Mouse (Mus musculus): ENCODE measurements around the gene Nr2e3. TPM values are rescaled to one million over a fixed set of nuclear protein-coding genes. Genes with fewer than 3 reads are reported as not detected.
"Not testable (repeated sequence)": the region's sequence is repeated elsewhere in the genome, so short reads cannot be mapped to it uniquely, and the experiment has no call there.

The Nr2e3 gene
- polyA plus RNA-seq, 1 experiment from 2014 or later = not detected

DNA sequence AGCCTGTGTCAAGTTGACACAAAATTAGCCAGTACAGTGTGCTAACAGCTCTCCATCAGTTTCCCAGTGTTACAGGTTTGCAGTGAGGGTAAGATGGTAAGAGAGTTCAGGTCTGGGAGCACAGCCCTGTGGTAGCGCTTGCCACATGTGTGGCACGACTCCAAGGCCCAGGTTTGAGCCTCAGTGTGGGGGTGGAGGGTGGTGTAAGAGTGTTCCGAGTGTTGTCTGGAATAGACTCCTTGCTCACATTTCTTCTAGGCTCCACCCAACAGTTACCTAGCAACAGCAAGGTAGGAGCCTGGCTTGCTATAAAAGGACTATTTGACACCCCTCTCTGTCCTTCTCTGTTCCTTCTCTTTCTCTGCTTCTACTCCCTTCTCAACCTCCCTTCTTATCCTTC lies 3.9 kb upstream of the Nr2e3 start:
- no peaks in the 10 kb centered on the region for H3K4me1 ChIP-seq (replicated peaks)
- H3K27ac ChIP-seq = no peak overlapping the region
- H3K36me3 ChIP-seq = no peaks in the 10 kb centered on the region
- WGBS (ENCODE audit: insufficient replicate concordance) = 64% methylated on average over 3 of the region's 3 CpGs
- no peaks in the 10 kb centered on the region; the same call in 1 of the 2 replicates for H3K27me3 ChIP-seq
- H3K9ac ChIP-seq = no peak overlapping the region
- no peak overlapping the region for H3K4me3 ChIP-seq (replicated peaks)
- no peaks in the 10 kb centered on the region for H3K9me3 ChIP-seq (replicated peaks)
- ATAC-seq (ENCODE audit: low read depth) (no peak), DNase-seq (no peak)
- H3K4me2 ChIP-seq = no peak overlapping the region

DNA sequence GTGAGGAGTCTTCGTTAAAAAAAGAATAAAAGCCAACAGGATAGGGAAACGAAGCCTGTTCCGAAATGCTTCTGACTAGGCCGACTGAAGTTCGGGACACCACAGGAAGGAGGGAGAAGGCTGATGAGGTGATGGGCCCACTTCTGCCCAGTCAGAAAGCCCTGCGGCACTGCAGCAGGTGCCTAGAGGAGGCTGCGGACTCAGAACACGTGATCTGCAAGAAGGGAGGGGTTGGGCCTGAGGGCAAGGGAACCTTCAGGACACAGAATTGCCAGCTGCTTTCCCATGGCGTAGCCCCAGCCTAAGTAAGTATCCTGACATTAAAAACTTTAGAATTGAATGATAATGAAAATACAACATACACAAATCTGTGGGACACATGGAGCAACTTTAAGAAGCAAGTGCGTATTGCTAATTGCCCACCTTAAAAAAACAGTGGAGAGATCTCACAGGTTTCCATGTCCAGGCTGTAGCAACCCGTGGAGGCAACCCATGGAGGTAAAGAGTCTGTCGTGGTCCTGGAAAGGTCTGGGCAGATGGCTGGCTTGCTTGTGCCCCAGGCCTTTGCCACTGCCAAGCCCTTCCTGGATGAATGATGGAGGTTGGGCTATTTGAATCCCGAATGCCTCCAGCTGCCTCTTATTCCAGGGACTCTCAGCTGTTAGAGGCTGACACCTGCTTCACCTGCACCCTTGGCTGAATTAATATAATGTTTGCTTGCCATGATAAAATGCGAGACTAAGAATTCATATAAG lies 919 bp upstream of the Nr2e3 start:
- no peak overlapping the region for H3K9ac ChIP-seq
- no peak overlapping the region for H3K27ac ChIP-seq
- WGBS (ENCODE audit: insufficient replicate concordance) = 68% methylated on average over 14 of the region's 14 CpGs
- H3K27me3 ChIP-seq = no peaks in the 10 kb centered on the region; the same call in 1 of the 2 replicates
- H3K4me3 ChIP-seq (replicated peaks) = no peak overlapping the region
- no peak overlapping the region for H3K4me2 ChIP-seq
- no peaks in the 10 kb centered on the region for H3K9me3 ChIP-seq (replicated peaks)
- no peak for ATAC-seq (ENCODE audit: low read depth)
- no peak for DNase-seq
- no peaks in the 10 kb centered on the region for H3K36me3 ChIP-seq
- no peaks in the 10 kb centered on the region for H3K4me1 ChIP-seq (replicated peaks)

DNA sequence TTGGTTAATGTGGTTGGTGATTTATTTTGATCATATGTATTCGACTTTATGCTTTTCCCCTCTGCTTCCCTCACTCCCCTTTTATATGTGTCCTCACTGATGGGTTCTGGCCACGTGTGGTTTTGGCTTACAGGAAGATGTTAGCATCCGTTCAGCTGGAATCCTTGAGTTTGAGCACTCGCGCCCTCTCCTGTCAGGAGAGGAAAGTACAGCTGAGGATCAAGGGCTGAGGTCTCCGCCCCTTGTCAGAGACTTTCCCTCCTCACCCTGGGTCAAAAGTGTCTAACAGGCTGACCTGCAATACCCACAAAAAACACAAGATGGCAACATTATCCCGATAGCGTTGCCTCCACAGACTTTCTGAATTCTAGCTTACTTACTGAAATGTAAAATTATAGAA lies 1.2 kb downstream of the Nr2e3 start:
- 3% methylated on average over 8 of the region's 8 CpGs for WGBS (ENCODE audit: insufficient replicate concordance)
- Histone ChIP-seq H3K27me3 (no peaks in the 10 kb centered on the region), H3K4me2 (no peak overlapping the region), H3K4me3 (replicated peaks) (no peak overlapping the region), H3K9ac (no peak overlapping the region), H3K4me1 (replicated peaks) (peaks cover under 1% of the 10 kb centered on the region; the same call in 1 of the 2 replicates), H3K27ac (no peak overlapping the region), H3K36me3 (no peaks in the 10 kb centered on the region), H3K9me3 (replicated peaks) (no peaks in the 10 kb centered on the region)
- ATAC-seq (ENCODE audit: low read depth) = no peak
- DNase-seq = peak; percentile 54

DNA sequence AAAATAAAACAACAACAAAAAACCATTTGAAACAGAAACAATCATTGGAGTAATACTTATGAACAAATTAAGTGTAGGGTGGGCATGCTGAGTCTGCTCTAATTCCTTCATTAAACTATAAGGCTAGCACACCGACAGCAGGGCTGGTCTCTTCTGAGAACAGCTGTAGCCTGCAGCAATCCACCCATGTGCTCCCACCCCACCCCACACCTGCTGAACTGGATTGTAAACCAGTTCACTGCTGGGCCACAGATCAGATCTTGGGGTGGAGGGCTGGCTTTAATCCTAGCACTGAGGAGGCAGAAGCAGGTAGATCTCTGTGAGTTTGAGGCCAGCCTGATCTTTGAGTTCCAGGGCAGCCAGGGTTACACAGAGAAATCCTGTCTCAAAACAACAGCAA lies 2.3 kb downstream of the Nr2e3 start:
- ATAC-seq (ENCODE audit: low read depth); H3K27ac ChIP-seq; H3K36me3 ChIP-seq; H3K4me3 ChIP-seq (replicated peaks); H3K9ac ChIP-seq; DNase-seq; H3K27me3 ChIP-seq; H3K4me1 ChIP-seq (replicated peaks); H3K9me3 ChIP-seq (replicated peaks); H3K4me2 ChIP-seq: not testable (repeated sequence)
- 68% methylated on average over 1 of the region's 1 CpGs for WGBS (ENCODE audit: insufficient replicate concordance)

DNA sequence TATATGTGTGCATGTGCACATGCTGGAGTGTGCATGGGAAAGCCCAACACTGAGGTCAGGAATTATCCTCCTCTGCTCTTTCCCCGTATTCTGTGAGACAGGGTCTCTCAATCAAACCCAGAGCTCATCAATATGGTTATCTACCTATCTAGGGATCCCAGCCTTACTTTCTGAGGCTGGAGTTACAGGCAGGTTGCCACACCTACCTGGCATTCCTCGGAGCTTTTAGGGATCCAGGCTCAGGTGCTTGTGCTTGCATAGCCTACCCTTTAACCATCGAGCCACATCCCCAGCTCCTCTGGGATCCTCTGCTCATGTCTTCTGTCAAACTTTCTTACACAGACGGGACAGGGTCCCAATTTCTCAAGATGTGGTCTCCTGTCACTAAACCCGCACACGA lies 4.0 kb downstream of the Nr2e3 start:
- no peak overlapping the region for H3K27ac ChIP-seq

DNA sequence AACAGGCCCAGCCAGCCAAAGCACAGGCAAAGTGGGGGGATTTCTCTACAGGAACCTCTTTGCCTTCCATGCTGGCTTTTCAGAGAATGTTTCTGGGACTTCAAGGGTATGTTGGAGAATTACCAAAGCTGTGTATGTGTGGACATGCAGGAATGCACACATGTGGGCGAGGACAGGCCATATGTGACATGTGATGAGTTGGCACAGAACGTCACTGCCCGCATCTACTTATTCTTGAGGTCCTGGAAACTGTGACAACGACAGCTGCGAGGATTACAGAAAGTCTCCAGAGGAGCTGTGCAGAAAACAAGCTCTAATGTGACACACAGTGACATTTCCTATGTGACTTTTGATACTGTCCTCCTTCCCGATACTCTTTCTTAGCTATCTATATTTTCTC lies 4.8 kb downstream of the Nr2e3 start:
- WGBS (ENCODE audit: insufficient replicate concordance) = 66% methylated on average over 6 of the region's 6 CpGs

More for the DNA sequence above, 4.0 kb downstream of the Nr2e3 start:
- DNase-seq = no peak
- Histone ChIP-seq H3K27me3 (no peaks in the 10 kb centered on the region), H3K9me3 (replicated peaks) (no peaks in the 10 kb centered on the region), H3K9ac (no peak overlapping the region), H3K4me3 (replicated peaks) (no peak overlapping the region), H3K36me3 (no peaks in the 10 kb centered on the region), H3K4me1 (replicated peaks) (peaks cover 7% of the 10 kb centered on the region; the same call in 1 of the 2 replicates), H3K4me2 (no peak overlapping the region)
- 42% methylated on average over 6 of the region's 6 CpGs for WGBS (ENCODE audit: insufficient replicate concordance)
- no peak for ATAC-seq (ENCODE audit: low read depth)

DNA sequence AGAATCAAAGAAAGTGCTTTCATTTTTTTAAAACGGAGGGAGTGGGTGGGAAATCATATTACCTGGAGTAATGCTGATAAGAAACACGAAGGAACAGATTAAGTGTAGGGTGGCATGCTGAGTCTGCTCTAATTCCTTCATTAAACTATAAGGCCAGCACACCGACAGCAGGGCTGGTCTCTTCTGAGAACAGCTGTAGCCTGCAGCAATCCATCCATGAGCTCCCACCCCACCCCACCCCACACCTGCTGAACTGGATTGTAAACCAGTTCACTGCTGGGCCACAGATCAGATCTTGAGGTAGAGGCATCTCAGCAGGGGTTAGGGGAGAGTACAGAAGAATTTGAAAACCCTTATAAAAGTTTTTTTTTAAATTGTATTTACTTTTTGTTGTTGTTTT lies 5.3 kb downstream of the Nr2e3 start:
- Histone ChIP-seq H3K9me3 (replicated peaks) (no peaks in the 10 kb centered on the region), H3K4me2 (no peak overlapping the region), H3K4me1 (replicated peaks) (peaks cover 7% of the 10 kb centered on the region; the same call in 1 of the 2 replicates), H3K4me3 (replicated peaks) (no peak overlapping the region), H3K9ac (no peak overlapping the region), H3K27ac (no peak overlapping the region), H3K36me3 (no peaks in the 10 kb centered on the region), H3K27me3 (no peaks in the 10 kb centered on the region)
- DNase-seq (no peak), ATAC-seq (ENCODE audit: low read depth) (no peak)
- 50% methylated on average over 3 of the region's 3 CpGs for WGBS (ENCODE audit: insufficient replicate concordance)

More for the DNA sequence above, 4.8 kb downstream of the Nr2e3 start:
- ATAC-seq (ENCODE audit: low read depth) = no peak
- H3K4me1 ChIP-seq (replicated peaks) = peaks cover 7% of the 10 kb centered on the region; the same call in 1 of the 2 replicates
- H3K9ac ChIP-seq = no peak overlapping the region
- no peaks in the 10 kb centered on the region for H3K36me3 ChIP-seq
- no peak overlapping the region for H3K27ac ChIP-seq
- no peak for DNase-seq
- H3K9me3 ChIP-seq (replicated peaks) = no peaks in the 10 kb centered on the region
- H3K4me3 ChIP-seq (replicated peaks) = no peak overlapping the region
- no peaks in the 10 kb centered on the region for H3K27me3 ChIP-seq
- H3K4me2 ChIP-seq = no peak overlapping the region

DNA sequence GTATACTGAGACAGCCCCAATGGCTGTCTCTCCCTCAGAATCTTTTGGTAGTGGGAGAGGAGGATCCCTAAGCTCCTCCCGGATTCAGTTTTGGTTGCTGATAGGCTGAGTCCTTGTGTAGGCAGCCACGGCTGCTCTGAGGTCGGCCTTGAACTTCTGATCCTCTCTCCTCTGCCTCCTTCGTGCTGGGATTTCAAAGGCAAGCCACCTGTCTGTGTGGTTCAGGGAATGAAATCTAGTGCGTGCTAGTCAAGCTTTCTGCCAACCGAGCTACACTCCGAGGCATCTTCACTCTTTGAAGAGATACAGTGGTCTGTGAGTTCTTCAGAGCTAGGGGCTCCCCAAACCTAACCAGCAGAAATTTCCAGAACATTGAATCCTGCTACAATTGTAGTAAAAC lies 6.9 kb downstream of the Nr2e3 start:
- Histone ChIP-seq H3K9ac (no peak overlapping the region), H3K36me3 (no peaks in the 10 kb centered on the region), H3K4me3 (replicated peaks) (no peak overlapping the region), H3K4me2 (no peak overlapping the region), H3K4me1 (replicated peaks) (peaks cover 7% of the 10 kb centered on the region; the same call in 1 of the 2 replicates), H3K9me3 (replicated peaks) (no peaks in the 10 kb centered on the region), H3K27me3 (no peaks in the 10 kb centered on the region), H3K27ac (no peak overlapping the region)
- WGBS (ENCODE audit: insufficient replicate concordance) = 61% methylated on average over 7 of the region's 7 CpGs
- DNase-seq (no peak), ATAC-seq (ENCODE audit: low read depth) (no peak)

DNA sequence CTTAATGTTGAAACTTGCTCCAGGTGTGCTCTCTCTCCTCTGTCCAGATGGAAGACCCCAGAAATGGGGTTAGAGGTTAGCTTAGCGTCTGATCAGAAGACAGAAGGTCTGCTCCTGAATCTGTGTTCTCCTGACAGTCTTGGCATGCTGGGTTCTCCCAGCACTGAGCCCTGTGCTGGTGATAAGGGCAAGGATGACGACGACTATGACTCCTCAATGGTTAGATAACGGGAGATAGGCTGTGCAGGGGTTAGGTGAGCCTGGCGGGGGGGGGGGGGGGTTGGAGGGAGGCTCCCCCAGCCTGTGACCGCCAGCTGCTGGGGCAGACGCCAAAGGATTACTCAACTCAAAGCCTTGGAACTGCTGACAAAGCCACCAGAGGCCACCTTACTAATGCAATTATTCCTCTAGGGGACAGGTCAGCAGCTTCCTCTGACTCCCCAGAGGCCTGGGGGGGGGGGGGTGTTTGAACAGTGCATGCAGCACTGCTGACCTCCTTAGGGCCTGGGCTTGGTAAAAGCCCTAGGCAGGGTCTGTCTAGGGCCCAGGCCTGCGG lies 7.9 kb downstream of the Nr2e3 start:
- no peak overlapping the region for H3K9ac ChIP-seq
- H3K9me3 ChIP-seq (replicated peaks) = no peaks in the 10 kb centered on the region
- H3K27ac ChIP-seq = no peak overlapping the region
- no peaks in the 10 kb centered on the region for H3K27me3 ChIP-seq
- H3K4me3 ChIP-seq (replicated peaks) = no peak overlapping the region
- 24% methylated on average over 8 of the region's 8 CpGs for WGBS (ENCODE audit: insufficient replicate concordance)
- no peaks in the 10 kb centered on the region for H3K36me3 ChIP-seq
- peaks cover 7% of the 10 kb centered on the region; the same call in 1 of the 2 replicates for H3K4me1 ChIP-seq (replicated peaks)
- ATAC-seq (ENCODE audit: low read depth) (no peak), DNase-seq (no peak)
- H3K4me2 ChIP-seq = no peak overlapping the region

DNA sequence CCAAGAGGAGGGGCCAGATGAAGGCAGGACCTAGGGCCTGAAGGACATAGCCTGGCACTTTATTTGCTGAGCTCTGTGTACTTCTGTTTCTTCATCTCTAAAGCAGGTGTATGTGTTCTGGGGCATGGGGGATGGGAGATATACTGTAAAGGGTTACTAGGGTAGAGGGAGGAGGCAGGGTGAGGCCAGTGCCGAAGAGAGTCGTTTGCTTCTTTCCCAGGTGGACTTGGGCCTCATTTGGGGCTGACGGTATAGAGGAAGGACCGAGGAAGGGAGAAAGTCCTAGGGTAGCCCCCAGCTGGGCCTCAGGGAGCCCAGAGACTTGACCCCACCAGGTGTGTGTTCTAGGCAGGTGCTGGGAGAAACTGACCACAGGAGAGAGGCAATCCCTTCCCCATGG lies 8.5 kb downstream of the Nr2e3 start:
- H3K4me2 ChIP-seq = no peak overlapping the region
- ATAC-seq (ENCODE audit: low read depth) (no peak), DNase-seq (no peak)
- H3K9me3 ChIP-seq (replicated peaks) = no peaks in the 10 kb centered on the region
- no peak overlapping the region for H3K4me3 ChIP-seq (replicated peaks)
- H3K27ac ChIP-seq = no peak overlapping the region
- H3K9ac ChIP-seq = no peak overlapping the region
- peaks cover 7% of the 10 kb centered on the region; the same call in 1 of the 2 replicates for H3K4me1 ChIP-seq (replicated peaks)
- H3K36me3 ChIP-seq = no peaks in the 10 kb centered on the region
- WGBS (ENCODE audit: insufficient replicate concordance) = 62% methylated on average over 4 of the region's 4 CpGs
- no peaks in the 10 kb centered on the region for H3K27me3 ChIP-seq

DNA sequence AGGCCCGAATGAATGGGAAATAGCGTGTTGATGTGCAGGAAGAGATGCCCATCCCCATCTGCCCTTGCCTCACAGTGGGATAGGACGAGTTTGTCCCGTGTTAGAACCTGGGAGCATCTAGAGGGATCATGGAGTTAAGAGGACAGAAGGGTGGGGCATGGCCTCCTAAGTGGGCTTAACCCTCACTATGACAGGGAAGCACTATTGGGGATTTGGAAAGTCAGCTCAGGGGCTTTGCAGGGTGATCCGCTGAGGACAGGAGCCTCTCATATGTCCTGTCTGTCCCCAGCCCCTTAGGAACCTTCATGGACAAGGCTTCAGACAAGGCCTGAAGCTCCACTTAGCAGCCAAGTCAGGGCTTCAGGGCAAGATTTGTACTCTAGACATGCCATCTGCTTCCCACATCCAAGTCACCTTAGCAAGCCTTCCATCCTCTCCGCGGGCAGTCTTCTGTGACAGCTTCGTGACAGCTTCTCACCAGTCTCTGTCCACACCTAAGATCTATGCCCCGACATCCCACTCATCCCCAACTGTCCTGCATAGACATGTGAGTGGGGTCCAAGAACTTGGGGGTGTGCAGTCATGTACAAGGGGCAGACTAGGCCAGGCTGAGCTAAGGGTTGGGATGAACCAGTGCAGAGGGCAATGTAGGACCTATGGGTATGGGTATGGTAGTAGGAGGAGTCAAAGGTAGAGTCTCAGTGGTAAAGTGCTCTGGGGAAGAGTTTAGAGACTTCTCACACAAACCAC lies 9.3 kb downstream of the Nr2e3 start:
- Histone ChIP-seq H3K36me3 (no peaks in the 10 kb centered on the region), H3K9me3 (replicated peaks) (no peaks in the 10 kb centered on the region), H3K4me3 (replicated peaks) (no peak overlapping the region), H3K9ac (no peak overlapping the region), H3K27me3 (no peaks in the 10 kb centered on the region), H3K4me1 (replicated peaks) (peaks cover 7% of the 10 kb centered on the region; the same call in 1 of the 2 replicates), H3K27ac (no peak overlapping the region), H3K4me2 (no peak overlapping the region)
- 77% methylated on average over 9 of the region's 9 CpGs for WGBS (ENCODE audit: insufficient replicate concordance)
- ATAC-seq (ENCODE audit: low read depth) (no peak), DNase-seq (no peak)
